Mouse (Mus musculus): ENCODE measurements around the gene Peli1. TPM values are rescaled to one million over a fixed set of nuclear protein-coding genes. Genes with fewer than 3 reads are reported as not detected.
"Not testable (repeated sequence)": the region's sequence is repeated elsewhere in the genome, so short reads cannot be mapped to it uniquely, and the experiment has no call there.

Gene Peli1
- polyA plus RNA-seq, 1 experiment from 2014 or later: 121 TPM

- Histone ChIP-seq H3K4me2 (replicated peaks) (no peak overlapping the region), H3K27me3 (no peaks in the 10 kb centered on the region), H3K4me1 (0 out of 2 replicates have a peak, but pooled peaks cover 5% of the 10 kb centered on the region), H3K4me3 (no peak overlapping the region), H3K27ac (replicated peaks) (no peak overlapping the region), H3K36me3 (no peaks in the 10 kb centered on the region), H3K9me3 (no peaks in the 10 kb centered on the region), H3K9ac (replicated peaks) (no peak overlapping the region)
- ATAC-seq (replicated peaks): no peak
- 7% methylated on average over 5 of the region's 5 CpGs for WGBS
These were observed 72.6 kb downstream of the Peli1 start for GRCm38 (mm10) chr11:21163673-21164072.

DNA sequence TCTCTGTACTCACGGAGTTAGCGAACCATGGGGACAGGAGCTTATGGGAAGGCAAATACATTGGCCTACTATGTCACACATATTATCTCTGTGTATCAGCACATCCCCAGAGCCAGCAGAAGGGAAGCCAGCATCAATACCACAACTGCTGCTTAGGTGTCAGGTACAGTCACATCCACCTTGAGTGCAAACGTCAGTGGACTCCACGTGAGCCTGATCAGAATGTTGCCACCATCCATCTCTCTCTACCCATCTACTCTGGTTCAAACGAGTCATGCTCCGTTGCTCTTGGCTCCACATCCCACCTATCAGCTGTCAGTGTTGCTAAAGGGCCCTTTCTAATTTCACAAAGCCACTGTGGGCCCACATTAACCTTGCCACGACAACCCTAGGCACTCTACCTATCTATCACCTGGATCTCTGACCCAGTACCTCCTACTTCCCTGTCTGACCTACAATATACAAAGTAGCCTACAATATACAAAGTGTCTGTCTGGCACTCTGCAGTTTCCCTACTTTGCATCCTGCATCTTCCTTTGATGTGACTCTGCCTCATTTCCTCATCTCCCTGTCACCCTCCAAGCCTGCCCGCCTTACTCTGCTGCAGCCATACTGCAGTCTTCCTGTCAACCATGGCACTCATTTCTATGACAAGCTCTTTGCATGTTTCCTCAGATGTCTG lies 73.4 kb downstream of the Peli1 start:
- no peaks in the 10 kb centered on the region for H3K36me3 ChIP-seq
- H3K27me3 ChIP-seq: no peaks in the 10 kb centered on the region
- H3K4me2 ChIP-seq (replicated peaks): no peak overlapping the region
- WGBS: 58% methylated on average over 8 of the region's 8 CpGs
- 0 out of 2 replicates have a peak, but pooled peaks cover 5% of the 10 kb centered on the region for H3K4me1 ChIP-seq
- H3K9ac ChIP-seq (replicated peaks): no peak overlapping the region
- H3K27ac ChIP-seq (replicated peaks): no peak overlapping the region
- no peaks in the 10 kb centered on the region for H3K9me3 ChIP-seq
- peak; percentile 32; the same call in 1 of the 2 replicates for ATAC-seq (replicated peaks)
- no peak overlapping the region for H3K4me3 ChIP-seq

DNA sequence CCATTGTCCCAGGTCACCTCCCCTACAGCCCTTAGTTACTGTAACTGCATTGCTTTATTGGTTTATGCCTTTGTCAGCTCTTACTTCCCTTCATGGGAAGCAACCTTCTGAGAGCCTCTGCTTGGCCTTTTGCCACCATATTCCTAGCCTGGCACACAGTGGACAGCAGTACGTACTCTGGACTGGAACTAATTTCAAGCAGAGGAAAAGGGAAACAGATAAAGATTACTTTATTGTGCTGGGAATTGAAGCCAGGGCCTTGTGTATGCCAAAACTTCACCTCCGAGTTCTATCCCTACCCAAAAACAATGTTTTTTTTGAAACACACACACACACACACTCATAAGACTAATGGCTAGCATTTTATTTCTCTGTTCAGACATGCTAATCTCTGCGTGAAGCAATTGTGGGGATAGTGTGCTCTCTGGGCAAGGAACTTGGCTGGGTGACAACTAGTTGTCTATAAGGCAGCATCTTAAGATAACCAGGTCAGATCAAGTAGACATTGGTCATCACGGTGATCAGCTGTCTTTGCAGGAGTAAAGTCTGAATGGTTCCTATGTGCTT lies 74.0 kb downstream of the Peli1 start:
- no peak for ATAC-seq (replicated peaks)
- Histone ChIP-seq H3K4me3 (no peak overlapping the region), H3K9ac (replicated peaks) (no peak overlapping the region), H3K9me3 (no peaks in the 10 kb centered on the region), H3K4me2 (replicated peaks) (no peak overlapping the region), H3K4me1 (0 out of 2 replicates have a peak, but pooled peaks cover 5% of the 10 kb centered on the region), H3K27ac (replicated peaks) (no peak overlapping the region), H3K36me3 (no peaks in the 10 kb centered on the region), H3K27me3 (no peaks in the 10 kb centered on the region)
- 70% methylated on average over 4 of the region's 4 CpGs for WGBS

GRCm38 (mm10) chr11:21166495-21167096 lies 75.5 kb downstream of the Peli1 start:
- H3K9me3 ChIP-seq: no peaks in the 10 kb centered on the region
- 91% methylated on average over 2 of the region's 2 CpGs for WGBS

DNA sequence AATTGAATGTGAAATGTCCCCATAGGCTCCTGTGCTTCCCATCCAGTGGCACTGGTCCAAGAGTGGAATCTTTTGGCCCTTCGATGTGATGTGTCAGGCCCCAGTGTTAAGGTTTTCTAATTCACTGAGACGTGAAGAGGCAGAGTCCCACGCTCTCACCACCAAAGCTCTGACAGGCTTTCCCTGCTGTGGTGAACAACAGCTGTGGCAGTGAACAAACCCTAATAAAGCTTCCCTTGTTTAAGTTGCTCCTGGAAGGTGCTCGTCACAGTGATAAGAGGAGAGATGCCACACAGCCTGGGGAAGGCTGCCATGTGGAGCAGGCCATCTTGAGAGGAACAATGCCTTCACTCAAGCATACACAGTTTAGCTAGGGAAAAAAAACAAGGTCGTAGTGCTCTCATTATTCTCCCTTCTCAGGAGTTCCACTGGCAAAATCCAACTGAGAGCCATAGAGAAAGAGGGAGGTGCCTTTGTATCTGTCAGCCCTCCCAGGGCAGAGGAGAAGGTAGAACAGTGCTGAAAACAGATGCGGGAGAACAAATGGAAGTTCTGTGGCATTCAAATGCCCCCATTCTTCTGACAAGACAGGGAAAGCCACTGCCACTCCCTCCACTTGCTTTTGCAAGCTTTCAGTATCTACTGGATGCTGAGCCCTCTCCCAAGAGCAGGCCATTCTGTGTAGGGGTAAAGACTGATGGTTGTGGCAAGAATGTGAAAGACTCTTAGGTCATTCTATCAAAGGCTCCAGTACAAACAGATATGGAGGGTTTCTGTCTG lies 77.9 kb downstream of the Peli1 start:
- Histone ChIP-seq H3K27me3 (no peaks in the 10 kb centered on the region), H3K9ac (replicated peaks) (no peak overlapping the region), H3K27ac (replicated peaks) (no peak overlapping the region), H3K4me2 (replicated peaks) (no peak overlapping the region), H3K9me3 (no peaks in the 10 kb centered on the region), H3K36me3 (no peaks in the 10 kb centered on the region), H3K4me3 (no peak overlapping the region), H3K4me1 (no peaks in the 10 kb centered on the region)
- ATAC-seq (replicated peaks): no peak
- 23% methylated on average over 6 of the region's 6 CpGs for WGBS

More at GRCm38 (mm10) chr11:21166495-21167096, 75.5 kb downstream of the Peli1 start:
- H3K4me1 ChIP-seq: 0 out of 2 replicates have a peak, but pooled peaks cover 5% of the 10 kb centered on the region
- no peaks in the 10 kb centered on the region for H3K36me3 ChIP-seq
- no peaks in the 10 kb centered on the region for H3K27me3 ChIP-seq
- no peak overlapping the region for H3K9ac ChIP-seq (replicated peaks)
- no peak overlapping the region for H3K4me3 ChIP-seq
- no peak for ATAC-seq (replicated peaks)
- no peak overlapping the region for H3K4me2 ChIP-seq (replicated peaks)
- H3K27ac ChIP-seq (replicated peaks): no peak overlapping the region

GRCm38 (mm10) chr11:21169608-21169860 lies 78.4 kb downstream of the Peli1 start:
- not testable (repeated sequence) for H3K9me3 ChIP-seq; H3K4me1 ChIP-seq; H3K27ac ChIP-seq (replicated peaks); H3K4me2 ChIP-seq (replicated peaks); H3K27me3 ChIP-seq; H3K36me3 ChIP-seq; H3K4me3 ChIP-seq; ATAC-seq (replicated peaks); H3K9ac ChIP-seq (replicated peaks)
- 91% methylated on average over 1 of the region's 1 CpGs for WGBS

DNA sequence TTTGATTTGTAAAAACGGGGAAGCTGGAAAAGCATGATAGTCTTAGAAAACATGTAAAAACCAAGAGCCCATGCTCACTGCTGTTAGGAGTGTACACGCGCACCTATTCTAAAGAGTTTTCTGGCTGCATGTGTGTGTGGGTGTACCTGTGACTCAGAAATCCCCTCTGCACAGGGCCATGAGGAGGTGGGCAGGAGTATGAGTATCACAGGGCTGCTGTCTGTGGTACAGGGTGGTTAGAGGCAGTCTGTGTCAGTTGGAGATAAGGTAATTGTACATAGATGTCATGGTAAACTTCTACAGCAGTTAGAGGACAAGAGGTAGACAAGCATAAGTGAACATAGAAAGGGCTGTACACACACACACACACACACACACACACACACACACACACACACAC lies 81.2 kb downstream of the Peli1 start:
- Histone ChIP-seq H3K27ac (replicated peaks) (no peak overlapping the region), H3K4me3 (no peak overlapping the region), H3K4me2 (replicated peaks) (no peak overlapping the region), H3K4me1 (no peaks in the 10 kb centered on the region), H3K9me3 (no peaks in the 10 kb centered on the region), H3K36me3 (no peaks in the 10 kb centered on the region), H3K9ac (replicated peaks) (no peak overlapping the region), H3K27me3 (no peaks in the 10 kb centered on the region)
- ATAC-seq (replicated peaks): no peak
- WGBS: 97% methylated on average over 3 of the region's 3 CpGs

GRCm38 (mm10) chr11:21173926-21174325 lies 82.8 kb downstream of the Peli1 start:
- no peak overlapping the region for H3K4me3 ChIP-seq
- ATAC-seq (replicated peaks): no peak
- no peak overlapping the region for H3K9ac ChIP-seq (replicated peaks)
- no peaks in the 10 kb centered on the region for H3K36me3 ChIP-seq
- no peaks in the 10 kb centered on the region for H3K27me3 ChIP-seq
- H3K4me1 ChIP-seq: no peaks in the 10 kb centered on the region
- no peak overlapping the region for H3K27ac ChIP-seq (replicated peaks)
- no peaks in the 10 kb centered on the region for H3K9me3 ChIP-seq
- no peak overlapping the region for H3K4me2 ChIP-seq (replicated peaks)
- WGBS: 90% methylated on average over 6 of the region's 6 CpGs

- WGBS: 63% methylated on average over 5 of the region's 5 CpGs
- no peaks in the 10 kb centered on the region for H3K27me3 ChIP-seq
These were observed 83.3 kb downstream of the Peli1 start for GRCm38 (mm10) chr11:21174396-21174795.

GRCm38 (mm10) chr11:21175063-21175462 lies 84.0 kb downstream of the Peli1 start:
- no peaks in the 10 kb centered on the region for H3K4me1 ChIP-seq
- no peak overlapping the region for H3K27ac ChIP-seq (replicated peaks)
- H3K4me2 ChIP-seq (replicated peaks): no peak overlapping the region
- no peaks in the 10 kb centered on the region for H3K36me3 ChIP-seq
- WGBS: 62% methylated on average over 7 of the region's 7 CpGs
- ATAC-seq (replicated peaks): no peak
- no peaks in the 10 kb centered on the region for H3K27me3 ChIP-seq
- H3K9me3 ChIP-seq: no peaks in the 10 kb centered on the region
- H3K4me3 ChIP-seq: no peak overlapping the region
- no peak overlapping the region for H3K9ac ChIP-seq (replicated peaks)

More at GRCm38 (mm10) chr11:21174396-21174795, 83.3 kb downstream of the Peli1 start:
- no peaks in the 10 kb centered on the region for H3K9me3 ChIP-seq
- no peak overlapping the region for H3K4me3 ChIP-seq
- no peaks in the 10 kb centered on the region for H3K36me3 ChIP-seq
- ATAC-seq (replicated peaks): no peak
- H3K9ac ChIP-seq (replicated peaks): no peak overlapping the region
- H3K27ac ChIP-seq (replicated peaks): no peak overlapping the region
- H3K4me2 ChIP-seq (replicated peaks): no peak overlapping the region
- H3K4me1 ChIP-seq: no peaks in the 10 kb centered on the region

- H3K4me2 ChIP-seq (replicated peaks): no peak overlapping the region
- H3K9ac ChIP-seq (replicated peaks): no peak overlapping the region
- no peak overlapping the region for H3K27ac ChIP-seq (replicated peaks)
- no peaks in the 10 kb centered on the region for H3K4me1 ChIP-seq
- H3K9me3 ChIP-seq: no peaks in the 10 kb centered on the region
- no peak overlapping the region for H3K4me3 ChIP-seq
- no peak for ATAC-seq (replicated peaks)
- H3K27me3 ChIP-seq: no peaks in the 10 kb centered on the region
- H3K36me3 ChIP-seq: no peaks in the 10 kb centered on the region
These were observed 85.4 kb downstream of the Peli1 start for GRCm38 (mm10) chr11:21176491-21176890.

DNA sequence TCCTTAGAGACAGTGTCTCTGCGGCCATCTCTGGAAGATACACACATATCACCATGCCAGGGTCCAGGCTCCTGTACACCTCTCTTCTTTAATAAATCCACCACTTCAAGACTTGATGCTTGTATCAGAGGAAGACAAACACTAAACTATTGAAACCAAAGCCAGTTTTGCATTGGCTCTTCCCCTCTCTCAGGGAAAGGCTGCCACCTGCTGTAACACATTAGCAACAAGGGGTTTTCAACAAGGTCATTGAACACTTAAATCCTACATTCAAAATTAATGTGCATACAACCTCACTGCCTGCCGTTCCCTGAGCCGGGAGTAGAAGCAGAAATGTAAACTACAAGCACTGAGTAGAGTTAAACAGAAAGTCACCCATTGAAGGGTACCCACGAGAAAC lies 87.3 kb downstream of the Peli1 start:
- Histone ChIP-seq H3K27me3 (no peaks in the 10 kb centered on the region), H3K4me2 (replicated peaks) (no peak overlapping the region), H3K27ac (replicated peaks) (no peak overlapping the region), H3K4me3 (no peak overlapping the region), H3K9ac (replicated peaks) (no peak overlapping the region), H3K36me3 (no peaks in the 10 kb centered on the region), H3K4me1 (no peaks in the 10 kb centered on the region), H3K9me3 (no peaks in the 10 kb centered on the region)
- WGBS: 58% methylated on average over 4 of the region's 4 CpGs
- peak; percentile 11; the same call in 1 of the 2 replicates for ATAC-seq (replicated peaks)

Data from forebrain, embryonic 15.5 days (tissue).